Mouse (Mus musculus) limb, embryonic 15.5 days (tissue): ENCODE results near the gene Gm28729. TPM values are rescaled to one million over a fixed set of nuclear protein-coding genes. Genes with fewer than 3 reads are reported as not detected.

Experiments
- ATAC-seq: fragments of 200-750 bp; cut with Nextera tagmentation; 2 replicates; pipeline ENCODE4 v1.8.0; 2017; ENCODE audit warnings: low read depth, moderate TSS enrichment; ENCODE audit not compliant: insufficient number of reproducible peaks, low FRiP score, low TSS enrichment
- H3K27ac ChIP-seq: fragments of 300-500 bp; sonication (generic); 2 replicates; pipeline ENCODE4 v1.5.1; 2015; ENCODE audit warnings: moderate library complexity, mild to moderate bottlenecking, inconsistent platforms
- H3K27me3 ChIP-seq: fragments of 300-500 bp; sonication (generic); 2 replicates; pipeline ENCODE4 v1.6.1; 2015; ENCODE audit warnings: inconsistent platforms
- H3K36me3 ChIP-seq: fragments of 300-500 bp; sonication (generic); 2 replicates; pipeline ENCODE4 v1.6.1; 2015; ENCODE audit warnings: inconsistent platforms
- H3K4me1 ChIP-seq: fragments of 300-500 bp; sonication (generic); 2 replicates; pipeline ENCODE4 v1.6.1; 2015; ENCODE audit warnings: inconsistent platforms
- H3K4me2 ChIP-seq: fragments of 300-500 bp; sonication (generic); 2 replicates; pipeline ENCODE4 v1.6.1; 2015; ENCODE audit warnings: mild to moderate bottlenecking, inconsistent platforms
- H3K4me3 ChIP-seq: fragments of 300-500 bp; sonication (generic); 2 replicates; pipeline ENCODE4 v1.5.1; 2015; ENCODE audit warnings: mild to moderate bottlenecking, inconsistent platforms
- H3K9ac ChIP-seq: fragments of 300-500 bp; sonication (generic); 2 replicates; pipeline ENCODE4 v1.6.1; 2015; ENCODE audit warnings: inconsistent platforms
- H3K9me3 ChIP-seq: fragments of 300-500 bp; sonication (generic); 2 replicates; pipeline ENCODE4 v1.6.1; 2016; ENCODE audit warnings: inconsistent platforms
- WGBS: fragments of 180-500 bp; shearing (Covaris S2); methylation state at CpG from one replicate; pipeline ENCODE4 v1.1.7; 2015; 5-methylcytosine and 5-hydroxymethylcytosine counted together
- polyA plus RNA-seq: library from polyadenylated mRNA; unstranded; fragments of >200 nt; fragmentation: Nextera tagmentation; extraction: Ambion mirVana; gene quantifications from 2 replicates; pipeline ENCODE4 v1.2.1, GENCODE M21; 2015

Gm28729 gene
- polyA plus RNA-seq, result 0.09 and 0.14 TPM in 2 replicates

DNA sequence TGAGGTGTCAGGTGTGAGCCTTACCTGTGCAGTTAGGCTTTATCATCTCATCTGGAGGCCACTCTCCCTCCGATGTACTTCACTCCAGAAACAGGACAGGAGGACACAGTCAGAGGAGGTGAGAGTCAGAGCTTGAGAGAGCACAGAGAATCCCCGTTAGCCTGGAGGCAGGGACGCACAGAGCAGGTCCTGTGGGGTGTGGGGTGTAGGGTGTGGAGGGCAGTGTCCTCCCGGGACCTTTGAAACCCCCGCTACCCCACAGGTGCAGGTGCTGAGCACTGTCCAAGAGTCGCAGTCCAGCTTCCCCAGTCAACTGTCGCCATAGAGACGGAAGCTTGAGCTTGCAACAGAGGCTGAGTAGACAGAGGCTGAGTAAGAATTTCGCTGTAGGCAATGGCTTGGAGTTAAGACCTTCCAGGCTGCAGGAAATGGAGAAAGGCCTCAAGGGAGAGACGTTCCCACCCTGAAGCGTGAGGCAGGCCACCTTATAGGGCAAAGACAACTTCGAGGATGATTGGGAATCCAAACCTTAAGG is at the start of gene Gm28729:
Gm28729 (minus strand) TSS at position 293 of the 535 bp plus-strand sequence.
- H3K36me3 ChIP-seq, result no peaks in the 10 kb centered on the region
- H3K27ac ChIP-seq, result no peak within 1 kb of the TSS
- no peaks in the 10 kb centered on the region for H3K27me3 ChIP-seq
- peak; percentile 54; the same call in 1 of the 2 replicates for ATAC-seq
- H3K4me1 ChIP-seq, result peaks cover 3% of the 10 kb centered on the region
- no peak within 1 kb of the TSS for H3K4me3 ChIP-seq
- 43% methylated on average over 12 of the region's 12 CpGs for whole genome bisulfite sequencing
- no peak within 1 kb of the TSS for H3K4me2 ChIP-seq
- no peak within 1 kb of the TSS for H3K9ac ChIP-seq
- H3K9me3 ChIP-seq, result no peaks in the 10 kb centered on the region

DNA sequence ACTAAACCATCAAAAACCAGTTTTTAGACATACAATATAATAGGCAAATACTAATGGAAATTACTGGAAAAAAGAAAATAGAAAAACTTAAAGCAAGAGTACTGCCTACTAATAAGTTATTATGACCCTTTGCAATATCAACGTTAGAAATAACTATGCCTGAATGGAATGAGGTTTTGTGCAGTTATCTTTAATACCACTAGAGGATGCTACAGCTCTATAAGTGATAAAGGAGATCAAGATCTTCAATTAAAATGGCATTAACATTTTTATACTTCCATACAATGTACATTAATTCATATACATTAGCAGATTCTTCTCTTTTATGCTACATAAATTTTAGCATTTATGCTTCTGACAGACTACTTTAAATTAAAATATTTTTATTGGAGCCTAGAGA is 48.2 kb upstream of the Gm28729 start:
- ATAC-seq, result no peak
- no peak overlapping the region for H3K4me3 ChIP-seq
- 8% methylated on average over 1 of the region's 1 CpGs for WGBS
- no peak overlapping the region for H3K27ac ChIP-seq
- H3K36me3 ChIP-seq, result peaks cover 17% of the 10 kb centered on the region
- peaks cover 7% of the 10 kb centered on the region for H3K4me1 ChIP-seq
- no peaks in the 10 kb centered on the region for H3K27me3 ChIP-seq
- no peak overlapping the region for H3K9ac ChIP-seq
- H3K9me3 ChIP-seq, result no peaks in the 10 kb centered on the region
- H3K4me2 ChIP-seq, result no peak overlapping the region

DNA sequence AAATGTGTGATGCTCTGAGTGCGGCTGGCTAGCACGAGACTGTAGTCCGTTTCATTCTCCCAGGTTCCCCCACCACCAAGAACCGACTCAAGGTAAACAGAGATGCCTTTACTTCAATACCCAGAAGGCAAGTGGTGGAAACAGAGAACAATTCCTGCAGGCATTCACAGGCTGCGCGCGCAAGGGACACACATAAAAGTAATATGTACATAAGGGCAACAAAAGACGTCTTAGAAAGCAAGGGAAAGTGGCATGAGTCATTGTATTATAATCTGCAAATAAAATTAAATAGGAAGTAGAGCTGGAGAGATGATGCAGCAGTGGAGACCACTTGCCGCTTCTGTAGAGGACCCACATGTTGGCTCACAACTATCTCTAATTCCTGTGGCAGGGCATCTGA is 47.7 kb upstream of the Gm28729 start:
- no peak for ATAC-seq

DNA sequence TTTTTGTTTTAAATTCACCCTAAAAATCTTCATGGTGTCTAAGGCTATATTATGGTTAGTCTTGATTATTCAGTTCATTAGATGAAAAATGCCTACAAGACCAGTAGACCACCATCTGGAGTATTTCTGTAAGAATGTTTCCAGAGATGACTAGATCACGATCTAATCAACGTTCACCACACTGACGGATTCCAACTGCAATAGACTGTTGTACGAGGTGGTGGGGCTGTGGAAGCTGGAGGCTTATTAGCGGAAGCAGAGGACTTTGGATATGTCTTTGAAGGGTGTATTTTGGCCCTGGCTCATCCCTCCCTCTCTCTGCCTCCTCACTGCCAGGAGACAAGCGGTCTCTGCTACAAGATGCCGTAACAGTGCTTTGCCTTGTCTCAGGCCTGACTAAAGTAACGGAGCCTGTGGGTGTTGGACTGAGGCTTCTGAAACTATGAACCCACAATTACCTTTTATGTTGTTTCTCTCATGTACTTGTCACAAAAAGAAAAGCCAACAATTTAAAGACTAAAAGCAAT is 41.5 kb upstream of the Gm28729 start:
- Histone ChIP-seq H3K27ac (no peak overlapping the region), H3K4me1 (no peaks in the 10 kb centered on the region), H3K4me2 (no peak overlapping the region), H3K9ac (no peak overlapping the region), H3K4me3 (no peak overlapping the region), H3K27me3 (no peaks in the 10 kb centered on the region), H3K9me3 (no peaks in the 10 kb centered on the region), H3K36me3 (peaks cover 39% of the 10 kb centered on the region)
- ATAC-seq, result no peak
- WGBS, result 87% methylated on average over 8 of the region's 8 CpGs

More for the DNA sequence above, 47.7 kb upstream of the Gm28729 start:
- no peak overlapping the region for H3K4me2 ChIP-seq
- 82% methylated on average over 9 of the region's 9 CpGs for WGBS
- no peak overlapping the region for H3K9ac ChIP-seq
- no peaks in the 10 kb centered on the region for H3K9me3 ChIP-seq
- H3K4me3 ChIP-seq, result no peak overlapping the region
- H3K27ac ChIP-seq, result no peak overlapping the region
- peaks cover 17% of the 10 kb centered on the region for H3K36me3 ChIP-seq
- H3K4me1 ChIP-seq, result peaks cover 2% of the 10 kb centered on the region
- H3K27me3 ChIP-seq, result no peaks in the 10 kb centered on the region

DNA sequence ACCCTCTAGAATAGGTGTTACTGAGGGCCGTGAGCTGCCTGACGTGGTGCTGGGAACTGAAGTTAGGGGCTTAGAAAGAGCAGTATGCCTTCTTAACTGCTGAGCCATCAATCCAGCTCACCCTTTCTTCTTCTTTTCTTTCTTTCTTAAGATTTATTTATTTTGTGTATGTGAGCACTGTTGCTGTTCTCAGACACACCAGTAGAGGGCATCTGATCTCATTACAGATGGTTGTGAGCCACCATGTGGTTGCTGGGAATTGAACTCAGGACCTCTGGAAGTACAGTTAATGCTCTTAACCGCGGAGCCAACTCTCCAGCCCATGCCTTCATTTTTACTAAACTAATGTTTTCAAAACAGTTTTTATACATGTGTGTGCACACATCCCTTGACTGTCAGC is 38.4 kb upstream of the Gm28729 start:
- Histone ChIP-seq H3K9ac (no peak overlapping the region), H3K4me3 (no peak overlapping the region), H3K27ac (no peak overlapping the region), H3K9me3 (no peaks in the 10 kb centered on the region), H3K36me3 (peaks cover 48% of the 10 kb centered on the region), H3K27me3 (no peaks in the 10 kb centered on the region), H3K4me1 (no peaks in the 10 kb centered on the region), H3K4me2 (no peak overlapping the region)
- ATAC-seq, result no peak
- WGBS, result 91% methylated on average over 4 of the region's 4 CpGs

DNA sequence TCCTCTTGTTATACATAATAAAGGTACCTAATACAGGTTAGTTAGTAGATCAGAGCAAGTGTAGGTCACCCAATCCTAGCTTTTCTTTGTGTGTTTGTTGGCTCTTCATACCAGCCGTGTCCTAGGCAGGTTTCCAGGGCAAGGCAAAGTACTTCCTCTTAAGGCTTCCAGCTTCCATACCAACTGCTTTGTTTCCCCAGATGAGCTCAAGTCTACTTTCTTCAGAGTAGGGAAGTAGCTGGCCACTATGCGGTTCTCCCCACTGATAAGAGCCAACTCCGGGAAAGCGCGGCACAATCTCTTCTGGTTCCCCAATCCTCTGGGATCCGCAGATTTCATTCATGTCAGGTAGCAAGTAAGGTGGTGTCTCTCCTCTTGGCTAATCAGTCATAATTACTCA is 34.1 kb upstream of the Gm28729 start:
- Histone ChIP-seq H3K27ac (no peak overlapping the region), H3K27me3 (no peaks in the 10 kb centered on the region), H3K9ac (no peak overlapping the region), H3K9me3 (no peaks in the 10 kb centered on the region), H3K4me2 (no peak overlapping the region), H3K4me3 (no peak overlapping the region), H3K4me1 (no peaks in the 10 kb centered on the region), H3K36me3 (peaks cover 44% of the 10 kb centered on the region)
- no peak for ATAC-seq
- WGBS, result 97% methylated on average over 6 of the region's 6 CpGs

DNA sequence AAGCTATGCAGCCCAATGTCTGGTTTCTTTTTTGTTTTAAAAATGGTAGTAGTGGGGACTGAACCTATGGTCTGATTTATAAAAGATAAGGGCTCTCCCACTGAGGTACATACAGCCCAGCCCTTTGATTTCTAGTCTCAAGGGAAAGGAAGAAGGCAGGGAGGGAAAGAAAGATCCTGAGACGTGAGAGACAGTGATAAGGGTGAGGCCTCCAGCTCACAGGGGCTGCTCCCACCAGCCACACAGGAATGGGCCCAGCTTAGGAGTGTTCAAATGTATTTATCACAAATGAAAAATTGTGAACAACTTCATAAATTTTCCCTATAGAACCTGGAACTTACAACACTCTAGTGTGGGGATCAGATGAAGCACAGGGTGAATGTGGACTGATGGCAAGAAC is 33.5 kb upstream of the Gm28729 start:
- 73% methylated on average over 1 of the region's 1 CpGs for WGBS
- peaks cover 39% of the 10 kb centered on the region for H3K36me3 ChIP-seq
- no peaks in the 10 kb centered on the region for H3K9me3 ChIP-seq
- ATAC-seq, result no peak
- H3K9ac ChIP-seq, result no peak overlapping the region
- H3K4me2 ChIP-seq, result no peak overlapping the region
- H3K4me1 ChIP-seq, result no peaks in the 10 kb centered on the region
- no peak overlapping the region for H3K27ac ChIP-seq
- H3K27me3 ChIP-seq, result no peaks in the 10 kb centered on the region
- H3K4me3 ChIP-seq, result no peak overlapping the region

DNA sequence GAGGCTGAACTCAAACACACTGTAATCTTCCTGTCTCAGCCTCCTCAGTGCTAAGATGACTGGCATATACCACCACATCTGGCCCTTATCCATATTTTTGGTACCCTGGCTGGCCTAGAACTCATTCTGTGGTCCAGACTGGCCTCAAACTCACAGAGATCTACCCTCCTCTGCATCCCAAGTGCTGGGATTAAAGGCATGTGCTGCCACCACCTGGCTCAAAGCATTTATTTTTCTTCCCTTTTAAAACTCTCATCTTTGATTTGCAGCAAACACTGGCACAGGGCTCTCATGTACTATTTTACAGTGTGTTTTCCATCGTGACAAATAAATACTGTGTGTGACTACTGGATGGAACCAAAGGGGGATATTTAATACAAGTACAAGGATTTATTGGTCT is 29.0 kb upstream of the Gm28729 start:
- H3K4me1 ChIP-seq, result no peaks in the 10 kb centered on the region
- no peak overlapping the region for H3K4me3 ChIP-seq
- WGBS, result 82% methylated on average over 1 of the region's 1 CpGs
- ATAC-seq, result no peak
- no peak overlapping the region for H3K27ac ChIP-seq
- no peak overlapping the region for H3K4me2 ChIP-seq
- no peak overlapping the region for H3K9ac ChIP-seq
- no peaks in the 10 kb centered on the region for H3K9me3 ChIP-seq
- H3K27me3 ChIP-seq, result no peaks in the 10 kb centered on the region
- H3K36me3 ChIP-seq, result peaks cover 33% of the 10 kb centered on the region

DNA sequence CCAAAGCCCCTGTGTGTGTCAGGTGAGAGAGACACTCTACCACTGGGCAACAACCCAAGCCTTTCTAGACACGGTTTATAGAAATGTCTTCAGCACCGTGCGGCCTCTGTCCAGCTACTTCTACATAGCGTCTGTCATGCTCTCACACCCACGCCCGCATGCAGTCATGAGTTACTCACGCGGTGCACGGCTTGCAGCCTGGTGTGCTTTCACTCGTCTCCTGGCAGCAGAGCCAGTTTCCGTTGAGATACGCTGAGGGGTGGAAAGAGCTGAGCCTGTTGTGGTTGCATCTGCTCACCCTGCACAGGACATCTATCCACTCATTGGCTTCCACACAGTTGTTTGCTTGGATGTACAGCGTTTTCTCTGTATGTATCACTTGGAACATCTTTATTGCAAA is 20.3 kb upstream of the Gm28729 start:
- Histone ChIP-seq H3K27me3 (no peaks in the 10 kb centered on the region), H3K9ac (no peak overlapping the region), H3K4me3 (no peak overlapping the region), H3K9me3 (no peaks in the 10 kb centered on the region), H3K4me2 (no peak overlapping the region), H3K36me3 (peaks cover 33% of the 10 kb centered on the region), H3K27ac (no peak overlapping the region), H3K4me1 (no peaks in the 10 kb centered on the region)
- 90% methylated on average over 13 of the region's 13 CpGs for WGBS
- no peak for ATAC-seq

DNA sequence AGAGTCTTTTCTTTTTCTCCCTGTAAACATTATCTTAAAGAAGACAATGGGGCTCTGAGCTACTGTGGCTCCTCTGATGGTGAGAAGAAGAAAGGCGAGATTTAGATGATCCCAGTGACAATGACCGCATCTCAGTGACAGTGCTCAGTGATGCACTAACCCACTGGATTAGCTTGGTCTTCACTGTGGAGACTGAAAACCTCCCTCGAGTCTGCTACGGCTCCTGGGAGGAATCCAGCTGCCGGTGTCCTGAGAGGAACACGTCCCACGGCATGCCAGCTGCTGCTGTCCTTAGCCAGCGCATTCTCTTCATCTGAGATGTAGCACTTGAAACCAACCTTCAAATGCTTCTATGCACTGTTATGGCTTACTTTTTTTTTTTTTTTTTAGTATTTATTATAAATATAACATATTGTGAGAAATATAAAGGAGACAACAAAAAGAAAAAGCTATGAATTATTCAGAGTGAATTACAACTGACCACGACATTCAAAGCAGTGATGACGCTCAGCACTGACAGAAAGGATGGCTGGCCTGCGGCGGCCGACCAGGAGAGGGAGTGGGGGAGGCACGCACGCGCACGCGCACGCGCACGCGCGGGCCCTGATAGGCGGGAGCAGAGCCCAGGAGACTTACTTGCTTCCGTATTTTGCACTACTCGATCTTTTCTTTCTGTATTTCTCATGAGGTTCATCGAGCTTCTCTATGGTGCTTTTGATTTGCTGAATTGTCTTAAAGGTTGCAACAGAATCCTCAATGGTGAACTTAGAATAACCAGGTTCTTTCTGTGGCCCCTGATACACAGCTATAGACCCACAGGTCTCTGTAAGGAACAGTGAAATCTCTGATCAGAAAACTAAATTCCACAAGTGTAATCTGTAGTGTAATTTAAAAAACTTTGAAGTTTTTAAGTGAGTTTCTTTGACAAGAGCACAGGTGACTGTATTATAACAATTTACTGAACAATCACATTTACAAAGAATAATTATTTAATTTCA is 18.9 kb upstream of the Gm28729 start:
- WGBS, result 42% methylated on average over 27 of the region's 27 CpGs
- H3K9ac ChIP-seq, result no peak overlapping the region

DNA sequence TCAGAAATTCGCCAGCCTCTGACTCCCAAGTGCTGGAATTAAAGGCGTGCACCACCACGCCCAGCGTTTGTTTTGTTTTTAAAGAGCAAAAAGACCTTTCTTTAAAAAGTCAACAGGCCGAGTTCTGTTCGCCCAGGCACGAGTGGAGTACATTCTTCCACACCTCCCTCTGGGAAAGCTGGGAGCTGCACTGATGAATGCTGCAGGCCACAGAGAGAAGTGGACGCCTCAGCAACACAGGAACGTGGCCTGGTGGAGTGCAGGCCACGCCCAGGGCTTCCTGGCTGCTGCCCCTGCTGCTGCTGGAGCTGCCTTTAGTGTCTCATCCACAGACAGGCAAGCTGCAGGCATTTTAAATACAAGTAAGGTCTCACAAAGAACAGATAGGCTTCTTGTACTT is 13.9 kb upstream of the Gm28729 start:
- ATAC-seq, result no peak
- Histone ChIP-seq H3K9me3 (no peaks in the 10 kb centered on the region), H3K9ac (no peak overlapping the region), H3K36me3 (peaks cover 22% of the 10 kb centered on the region), H3K4me2 (no peak overlapping the region), H3K27ac (0 out of 2 replicates have a peak overlapping the region, but pooled peaks have one; percentile 11), H3K4me3 (no peak overlapping the region), H3K27me3 (no peaks in the 10 kb centered on the region), H3K4me1 (peaks cover 15% of the 10 kb centered on the region)
- 55% methylated on average over 10 of the region's 10 CpGs for WGBS

More for the DNA sequence above, 18.9 kb upstream of the Gm28729 start:
- H3K27ac ChIP-seq, result no peak overlapping the region
- no peaks in the 10 kb centered on the region for H3K27me3 ChIP-seq
- peaks cover 33% of the 10 kb centered on the region for H3K36me3 ChIP-seq
- no peak for ATAC-seq
- peak overlapping the region; percentile 7; the same call in 1 of the 2 replicates for H3K4me2 ChIP-seq
- no peaks in the 10 kb centered on the region for H3K9me3 ChIP-seq
- 0 out of 2 replicates have a peak, but pooled peaks cover 1% of the 10 kb centered on the region for H3K4me1 ChIP-seq
- no peak overlapping the region for H3K4me3 ChIP-seq

DNA sequence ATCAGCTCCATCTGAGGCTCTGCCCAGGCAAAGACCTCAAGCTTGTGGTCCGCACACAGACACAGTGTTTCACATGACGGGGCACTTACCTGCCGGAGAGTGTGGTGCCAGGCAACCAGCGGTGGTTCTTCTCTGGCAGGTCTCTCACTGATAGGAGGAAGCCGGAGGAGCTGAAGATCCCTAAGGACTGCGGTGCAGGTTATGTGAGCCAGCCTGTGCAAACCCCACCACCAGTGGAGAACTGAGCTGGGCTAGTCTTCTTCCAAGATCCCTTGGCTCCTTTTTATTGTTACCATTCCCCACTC is 12.5 kb upstream of the Gm28729 start:
- Histone ChIP-seq H3K9ac (no peak overlapping the region), H3K27ac (peak overlapping the region; percentile 88), H3K4me2 (peak overlapping the region; percentile 87), H3K27me3 (no peaks in the 10 kb centered on the region), H3K4me1 (peaks cover 18% of the 10 kb centered on the region), H3K4me3 (peak overlapping the region; percentile 56; the same call in 1 of the 2 replicates), H3K36me3 (peaks cover 15% of the 10 kb centered on the region), H3K9me3 (no peaks in the 10 kb centered on the region)
- 89% methylated on average over 6 of the region's 6 CpGs for WGBS
- ATAC-seq, result no peak
